In the genomic region with DNA sequence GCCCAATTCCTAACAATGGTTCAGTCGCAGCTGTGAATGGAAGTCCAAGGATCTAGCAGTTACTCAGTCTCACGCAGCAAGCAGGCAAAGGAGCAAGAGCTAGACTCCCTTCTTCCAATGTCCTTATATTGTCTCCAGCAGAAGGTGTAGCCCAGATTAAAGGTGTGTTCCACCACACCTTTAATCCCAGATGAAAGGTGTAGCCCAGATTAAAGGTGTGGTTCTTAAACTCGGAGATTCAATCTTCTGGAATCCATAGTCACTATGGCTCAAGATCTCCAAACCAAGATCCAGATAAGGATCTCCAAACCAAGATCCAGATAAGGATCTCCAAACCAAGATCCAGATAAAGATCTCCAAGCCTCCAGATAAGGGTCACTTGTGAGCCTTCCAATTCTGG, we compare ENCODE assay signal across 8 mouse cellular contexts. TPM values are rescaled to one million over a fixed set of nuclear protein-coding genes. Genes with fewer than 3 reads are reported as not detected.
DNase-seq lines count a peak whose midpoint lies in the region; ATAC-seq lines count a peak whose summit lies in the region.
"Not testable (repeated sequence)": the region's sequence is repeated elsewhere in the genome, so short reads cannot be mapped to it uniquely, and the experiment has no call there.

Gnpnat1 (minus strand) TSS at position 101 of the 400 bp plus-strand sequence.

- ATAC-seq in embryonic facial prominence, embryonic 15.5 days (ENCODE audit: insufficient number of reproducible peaks, low FRiP score, low TSS enrichment, low read depth); hindbrain, embryonic 15.5 days (ENCODE audit: low FRiP score, low read depth); limb, embryonic 15.5 days (ENCODE audit: insufficient number of reproducible peaks, low FRiP score, low TSS enrichment, low read depth); midbrain, embryonic 11.5 days (ENCODE audit: low FRiP score); stomach, embryonic 16.5 days (ENCODE audit: insufficient read depth, low FRiP score): not testable (repeated sequence)

- H3K4me2 ChIP-seq in embryonic facial prominence, embryonic 15.5 days (replicated peaks); hindbrain, embryonic 15.5 days; limb, embryonic 15.5 days; midbrain, embryonic 11.5 days; stomach, embryonic 16.5 days (ENCODE audit: low read depth, low read length): not testable (repeated sequence)

- not testable (repeated sequence) for H3K27ac ChIP-seq in embryonic facial prominence, embryonic 15.5 days (replicated peaks); heart, embryonic 10.5 days; hindbrain, embryonic 15.5 days (replicated peaks); limb, embryonic 15.5 days; midbrain, embryonic 11.5 days (ENCODE audit: low read depth, low read length); stomach, embryonic 16.5 days (ENCODE audit: low read length)

- H3K9me3 ChIP-seq in embryonic facial prominence, embryonic 15.5 days (replicated peaks); heart, embryonic 10.5 days; hindbrain, embryonic 15.5 days; limb, embryonic 15.5 days; midbrain, embryonic 11.5 days (ENCODE audit: control insufficient read depth, low read length); stomach, embryonic 16.5 days (replicated peaks; ENCODE audit: control insufficient read depth, low read length): not testable (repeated sequence)

- 77% methylated on average over 2 of the region's 3 CpGs for WGBS in embryonic facial prominence, embryonic 15.5 days
- 84% methylated on average over 2 of the region's 3 CpGs for WGBS in heart, embryonic 10.5 days
- 96% methylated on average over 2 of the region's 3 CpGs for WGBS in hindbrain, embryonic 15.5 days
- WGBS in limb, embryonic 15.5 days = 87% methylated on average over 2 of the region's 3 CpGs
- 87% methylated on average over 1 of the region's 3 CpGs for WGBS in midbrain, embryonic 11.5 days
- WGBS in stomach, embryonic 16.5 days = 78% methylated on average over 1 of the region's 3 CpGs

- not testable (repeated sequence) for H3K36me3 ChIP-seq in embryonic facial prominence, embryonic 15.5 days; heart, embryonic 10.5 days; hindbrain, embryonic 15.5 days; limb, embryonic 15.5 days; midbrain, embryonic 11.5 days (ENCODE audit: control insufficient read depth, insufficient read depth, low read length); stomach, embryonic 16.5 days (ENCODE audit: control insufficient read depth, insufficient read depth, low read length)

- H3K27me3 ChIP-seq in embryonic facial prominence, embryonic 15.5 days; heart, embryonic 10.5 days (ENCODE audit: insufficient read depth, poor library complexity, severe bottlenecking); hindbrain, embryonic 15.5 days; limb, embryonic 15.5 days; midbrain, embryonic 11.5 days (ENCODE audit: control insufficient read depth, insufficient read depth, low read length); stomach, embryonic 16.5 days (ENCODE audit: control insufficient read depth, insufficient read depth, low read length): not testable (repeated sequence)

- H3K9ac ChIP-seq in embryonic facial prominence, embryonic 15.5 days; hindbrain, embryonic 15.5 days; limb, embryonic 15.5 days; midbrain, embryonic 11.5 days (ENCODE audit: low read length); stomach, embryonic 16.5 days (ENCODE audit: low read length): not testable (repeated sequence)

- not testable (repeated sequence) for DNase-seq in adrenal gland, postnatal 10 days; heart, embryonic 10.5 days (ENCODE audit: low spot score); layer of hippocampus, postnatal 10 days (ENCODE audit: low spot score in 2 of 2); midbrain, embryonic 11.5 days (ENCODE audit: low spot score, missing footprints)

- H3K4me1 ChIP-seq in embryonic facial prominence, embryonic 15.5 days; heart, embryonic 10.5 days; hindbrain, embryonic 15.5 days (replicated peaks); limb, embryonic 15.5 days; midbrain, embryonic 11.5 days (ENCODE audit: control insufficient read depth, insufficient read depth, low read length); stomach, embryonic 16.5 days (ENCODE audit: control insufficient read depth, insufficient read depth, low read length): not testable (repeated sequence)

- H3K4me3 ChIP-seq in embryonic facial prominence, embryonic 15.5 days (replicated peaks); heart, embryonic 10.5 days; hindbrain, embryonic 15.5 days; limb, embryonic 15.5 days; midbrain, embryonic 11.5 days (ENCODE audit: low read depth, low read length); stomach, embryonic 16.5 days (replicated peaks; ENCODE audit: low read length): not testable (repeated sequence)

RNA-seq across cellular contexts. Expression of gene Gnpnat1, which starts in this region (rescaled TPM):
- total RNA-seq in adrenal gland, postnatal 10 days (2021) = 10 to 100 TPM; 31.9 to 36.4 TPM
- polyA plus RNA-seq in embryonic facial prominence, embryonic 15.5 days (2015; fragmentation: Nextera tagmentation; extraction: Ambion mirVana) = 42.1 and 42.6 TPM in 2 replicates
- polyA plus RNA-seq in heart, embryonic 10.5 days (2016; fragmentation: Nextera tagmentation; extraction: Ambion mirVana) = 34.9 and 54.4 TPM in 2 replicates
- 27.0 and 31.6 TPM in 2 replicates for polyA plus RNA-seq in hindbrain, embryonic 15.5 days (2015; fragmentation: Nextera tagmentation; extraction: Ambion mirVana)
- 10 to 100 TPM; 14.9 to 15.9 TPM for total RNA-seq in layer of hippocampus, postnatal 10 days (2021)
- polyA plus RNA-seq in limb, embryonic 15.5 days (2015; fragmentation: Nextera tagmentation; extraction: Ambion mirVana) = 41.9 and 45.8 TPM in 2 replicates
- polyA plus RNA-seq in midbrain, embryonic 11.5 days (2014; fragmentation: Nextera tagmentation; extraction: Ambion mirVana) = 42.7 and 46.6 TPM in 2 replicates
- 45.5 and 55.1 TPM in 2 replicates for polyA plus RNA-seq in stomach, embryonic 16.5 days (2015; fragmentation: Nextera tagmentation; extraction: Ambion mirVana)
